Comparison of ENCODE assay signal across 8 mouse cellular contexts in genomic region chr12:84907627-84908480, GRCm38 (mm10). TPM values are rescaled to one million over a fixed set of nuclear protein-coding genes. Genes with fewer than 3 reads are reported as not detected.
DNase-seq lines count a peak whose midpoint lies in the region; ATAC-seq lines count a peak whose summit lies in the region.

No protein-coding gene starts in this region.

- H3K36me3 ChIP-seq in hindbrain, embryonic 15.5 days, result no peaks in the 10 kb centered on the region
- H3K36me3 ChIP-seq in stomach, embryonic 15.5 days, result no peaks in the 10 kb centered on the region

- ATAC-seq in hindbrain, embryonic 15.5 days (ENCODE audit: low FRiP score, low read depth), result peak; percentile 86
- peak; percentile 63; the same call in 1 of the 2 replicates for ATAC-seq in stomach, embryonic 15.5 days (ENCODE audit: insufficient read depth, low FRiP score, low read depth)

- WGBS in hindbrain, embryonic 15.5 days, result 63% methylated on average over 10 of the region's 10 CpGs
- 43% methylated on average over 10 of the region's 10 CpGs for WGBS in stomach, embryonic 15.5 days

- H3K27me3 ChIP-seq in hindbrain, embryonic 15.5 days, result no peaks in the 10 kb centered on the region
- no peaks in the 10 kb centered on the region for H3K27me3 ChIP-seq in stomach, embryonic 15.5 days (replicated peaks)

- DNase-seq in 3T3-L1 (ENCODE audit: low read depth, low spot score) (peak; percentile 61), NIH3T3 (ENCODE audit: low read depth) (peak; percentile 45)
- DNase-seq in gastrocnemius, adult 18-20 months (ENCODE audit: low spot score), result peak; percentile 49
- no peak for DNase-seq in spleen, postnatal 36 days (ENCODE audit: low spot score in 2 of 2)
- DNase-seq in frontal cortex, postnatal 14 days (ENCODE audit: low spot score in 2 of 2), result no peak
- DNase-seq in embryo, embryonic 11 days, result no peak

- H3K27ac ChIP-seq in hindbrain, embryonic 15.5 days (replicated peaks), result 0 out of 2 replicates have a peak overlapping the region, but pooled peaks have one; percentile 21
- no peak overlapping the region for H3K27ac ChIP-seq in stomach, embryonic 15.5 days

- no peak overlapping the region for H3K4me2 ChIP-seq in hindbrain, embryonic 15.5 days
- H3K4me2 ChIP-seq in stomach, embryonic 15.5 days, result no peak overlapping the region

- H3K9me3 ChIP-seq in hindbrain, embryonic 15.5 days, result no peaks in the 10 kb centered on the region
- no peaks in the 10 kb centered on the region for H3K9me3 ChIP-seq in stomach, embryonic 15.5 days

- H3K4me1 ChIP-seq in hindbrain, embryonic 15.5 days (replicated peaks), result peaks cover 19% of the 10 kb centered on the region
- H3K4me1 ChIP-seq in stomach, embryonic 15.5 days, result peaks cover 5% of the 10 kb centered on the region; the same call in 1 of the 2 replicates

- H3K9ac ChIP-seq in hindbrain, embryonic 15.5 days, result no peak overlapping the region
- H3K9ac ChIP-seq in stomach, embryonic 15.5 days, result no peak overlapping the region

- no peak overlapping the region for H3K4me3 ChIP-seq in hindbrain, embryonic 15.5 days
- no peak overlapping the region for H3K4me3 ChIP-seq in stomach, embryonic 15.5 days (replicated peaks)

RNA-seq across cellular contexts. Expression of gene Ltbp2, which starts 31.5 kb away (rescaled TPM):
- 1 to 10 TPM; 2.6 to 3.1 TPM for total RNA-seq in gastrocnemius, adult 18-20 months (2021)
- polyA plus RNA-seq in hindbrain, embryonic 15.5 days (2015; fragmentation: Nextera tagmentation; extraction: Ambion mirVana), result 0.26 and 0.39 TPM in 2 replicates
- 0.75 and 1.2 TPM in 2 replicates for polyA plus RNA-seq in stomach, embryonic 15.5 days (2015; fragmentation: Nextera tagmentation; extraction: Ambion mirVana)

Comparison
In these comparisons a context has a peak if more than half of its experiments do, and no peak if none do; other contexts are left out.
1. DNase-seq: peak in 3T3-L1 (single experiment), NIH3T3 (single experiment) and gastrocnemius, adult 18-20 months (single experiment); none in spleen, postnatal 36 days (0 of 2), frontal cortex, postnatal 14 days (0 of 2) and embryo, embryonic 11 days (single experiment).